Mouse (Mus musculus) neutrophil, adult 59 days (primary cell): ENCODE results near the gene Clec2i. TPM values are rescaled to one million over a fixed set of nuclear protein-coding genes. Genes with fewer than 3 reads are reported as not detected.

ENCODE experiments used
- total RNA-seq, 2 experiments: library from RNA; stranded (reverse); gene quantifications; 1 replicate in 1 of 2; 2 replicates in 1 of 2; pipeline ENCODE4 v1.2.4; 2023

The Clec2i gene
- total RNA-seq, result 10 to 100 TPM in 1 of 2 experiments, 1 to 10 TPM in 1; 7.4 to 16.4 TPM

DNA sequence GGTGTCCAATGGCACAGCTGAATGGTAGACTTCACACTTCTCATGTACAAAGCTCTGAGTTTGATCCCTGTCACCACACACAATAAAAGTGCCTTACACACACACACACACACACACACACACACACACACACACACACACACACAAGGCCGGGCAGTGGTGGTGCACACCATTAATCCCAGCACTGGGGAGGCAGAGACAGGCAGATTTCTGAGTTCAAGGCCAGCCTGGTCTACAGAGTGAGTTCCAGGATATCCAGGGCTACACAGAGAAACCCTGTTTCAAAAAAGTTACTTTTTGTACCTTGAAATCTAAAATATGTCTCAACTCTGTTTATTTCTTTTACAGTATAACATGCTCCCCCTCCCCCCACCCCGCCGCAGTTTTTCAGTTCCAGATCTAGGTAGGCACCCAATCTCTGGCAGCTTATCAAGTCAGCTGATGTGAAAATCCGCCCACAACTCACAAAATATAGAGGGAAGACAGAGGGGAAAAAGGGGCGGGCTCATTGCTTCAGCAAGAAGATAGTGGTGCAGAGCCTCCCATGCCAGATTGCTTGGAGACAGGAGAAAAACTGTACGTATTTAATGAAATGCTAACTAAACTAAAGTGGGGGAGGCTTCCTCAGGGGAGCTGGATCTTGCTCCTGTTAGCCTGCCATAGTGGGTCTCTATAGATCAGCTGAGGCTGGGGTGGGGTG, at the start of gene Clec2i:
Gene Clec2i (plus strand): TSS at position 498 of the 700 bp plus-strand sequence.

DNA sequence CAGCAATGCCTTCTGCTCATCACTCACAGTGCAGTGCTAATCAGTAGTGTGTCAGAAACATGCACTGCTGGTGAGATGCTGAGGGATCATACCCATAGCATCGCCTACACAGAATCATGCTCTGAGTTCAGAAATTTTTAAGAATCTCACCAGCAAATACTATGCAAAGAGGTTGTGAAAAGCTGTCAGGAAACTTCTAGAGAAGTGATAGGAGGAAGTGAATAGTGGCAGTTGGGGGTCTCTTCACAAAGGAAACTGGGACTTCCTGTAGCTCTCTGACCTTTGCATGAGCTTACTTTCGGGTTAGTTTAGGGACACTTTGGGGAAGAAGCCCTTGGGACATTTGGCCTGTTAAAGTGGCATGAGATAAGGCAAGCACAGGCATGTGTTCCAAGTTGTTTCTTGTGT, 3.6 kb downstream of the Clec2i start, which contains the start of gene BC035044:
Gene BC035044 (minus strand): TSS at position 179 of the 408 bp plus-strand sequence.

DNA sequence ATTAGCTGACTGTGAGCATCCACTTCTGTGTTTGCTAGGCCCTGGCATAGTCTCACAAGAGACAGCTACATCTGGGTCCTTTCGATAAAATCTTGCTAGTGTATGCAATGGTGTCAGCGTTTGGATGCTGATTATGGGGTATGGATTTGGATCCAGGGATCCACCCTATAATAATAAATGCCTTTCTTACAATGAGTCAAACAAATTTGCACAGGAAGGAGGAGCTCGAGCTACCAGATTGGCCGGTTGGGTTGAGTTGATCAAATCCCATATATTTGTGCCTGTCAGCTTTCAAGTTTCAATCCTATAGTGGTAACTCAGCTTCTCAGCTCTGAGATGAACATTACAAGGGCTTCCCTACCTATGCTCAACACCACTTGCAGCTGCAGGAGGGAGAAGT, 46.7 kb downstream of the Clec2i start, which contains the start of gene Clec2g:
Gene Clec2g (plus strand): TSS at position 301 of the 400 bp plus-strand sequence.

Other genes with a start within 250 kb of the Clec2i start
- under 1 TPM in 1 of 2 experiments, not detected in 1; 0.84 TPM for gene Clec2h, start 225.2 kb upstream of the Clec2i start, total RNA-seq
- not detected for gene Klrb1, start 164.5 kb upstream of the Clec2i start, total RNA-seq
- gene Klrb1c, start 98.4 kb upstream of the Clec2i start, total RNA-seq, result under 1 TPM in 1 of 2 experiments, not detected in 1; 0.33 TPM
- not detected for gene Gm44511, start 61.3 kb upstream of the Clec2i start, total RNA-seq
- not detected for gene Klrb1b, start 61.3 kb upstream of the Clec2i start, total RNA-seq
- 10 to 100 TPM; 42.9 to 64.5 TPM for gene BC035044, start 3.5 kb downstream of the Clec2i start, total RNA-seq
- gene Clec2g, start 46.8 kb downstream of the Clec2i start, total RNA-seq, result 1 to 10 TPM; 4.0 to 5.1 TPM
- gene Klrb1f, start 158.3 kb downstream of the Clec2i start, total RNA-seq, result 10 to 100 TPM; 10.6 to 19.4 TPM
- gene Clec2e, start 213.3 kb downstream of the Clec2i start, total RNA-seq, result under 1 TPM in 1 of 2 experiments, not detected in 1; 0.16 TPM